Mouse (Mus musculus): ENCODE measurements around the gene Maml2.

The Maml2 gene

DNA sequence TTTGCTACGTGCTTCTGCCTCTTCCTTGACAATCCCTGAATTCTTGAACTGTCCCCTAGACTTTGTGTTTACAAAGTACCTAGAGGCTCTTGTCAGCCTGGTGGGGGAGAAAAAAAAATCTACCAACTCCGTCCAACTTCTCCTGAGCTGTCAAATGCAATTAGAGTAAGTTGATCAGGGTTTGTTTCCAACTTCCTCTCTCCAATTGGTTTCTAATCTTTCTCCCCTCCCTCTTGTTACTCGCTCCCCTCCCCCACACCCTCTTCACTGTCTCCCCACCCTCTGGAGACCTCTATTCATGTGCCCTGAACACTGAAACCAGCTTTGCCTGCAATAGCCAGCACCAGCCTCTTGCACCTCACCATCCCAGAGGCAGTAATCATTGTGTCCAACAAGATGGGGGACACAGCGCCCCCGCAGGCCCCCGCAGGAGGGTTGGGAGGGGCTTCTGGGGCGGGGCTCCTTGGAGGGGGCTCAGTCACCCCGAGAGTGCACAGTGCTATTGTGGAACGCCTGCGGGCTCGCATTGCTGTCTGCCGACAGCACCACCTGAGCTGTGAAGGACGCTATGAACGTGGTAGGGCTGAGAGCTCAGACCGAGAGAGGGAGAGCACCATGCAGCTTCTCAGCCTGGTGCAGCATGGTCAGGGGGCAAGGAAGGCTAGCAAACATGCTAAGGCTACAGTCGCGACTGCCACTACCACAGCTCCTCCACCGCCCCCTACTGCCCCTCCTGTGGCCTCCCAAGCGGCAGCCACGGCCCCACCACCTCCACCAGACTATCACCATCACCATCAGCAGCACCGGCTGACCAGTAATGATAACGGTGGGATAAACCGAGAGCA, at the start of gene Maml2:
TSS of gene Maml2 (plus strand) at position 290 of the 845 bp plus-strand sequence.
- peak; percentile 92 for DNase-seq (ENCODE audit: inconsistent ontology term)

DNA sequence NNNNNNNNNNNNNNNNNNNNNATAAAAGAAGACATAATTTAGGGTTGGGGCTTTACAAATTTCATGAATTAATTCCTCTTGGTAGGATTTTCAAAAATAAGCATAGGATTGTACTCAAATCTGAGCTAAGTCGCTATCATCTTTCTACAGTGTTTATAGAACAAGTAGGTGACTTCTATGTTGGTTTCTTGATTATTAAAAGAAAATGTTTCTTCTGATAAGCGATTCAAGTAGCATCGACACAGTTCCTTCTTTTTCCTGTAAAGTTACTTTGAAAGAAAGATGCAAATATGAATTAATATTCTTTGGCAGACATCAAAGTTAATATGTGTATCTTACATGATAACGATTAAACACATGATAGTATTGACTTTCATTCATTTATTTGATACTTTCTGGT, 49.7 kb upstream of the Maml2 start:
- no peak for DNase-seq (ENCODE audit: inconsistent ontology term)

DNA sequence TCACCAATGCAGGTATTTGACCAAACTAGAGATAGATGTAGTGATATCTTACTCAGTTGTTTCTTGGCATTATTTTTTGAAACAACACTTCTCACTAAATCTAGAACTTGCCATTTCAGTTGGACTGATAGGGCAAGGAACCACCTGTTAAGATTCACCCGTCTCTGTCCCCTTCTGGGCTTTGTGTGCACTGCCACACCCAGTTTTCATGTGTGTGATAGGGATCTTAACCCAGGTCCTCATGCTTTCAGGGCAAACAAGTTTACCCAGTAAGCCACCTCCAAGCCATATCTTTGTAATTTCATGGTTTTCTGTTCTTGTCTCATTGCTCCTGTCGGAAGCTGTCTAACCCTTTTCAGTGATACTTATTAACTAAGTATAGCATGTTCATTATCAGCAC, 46.5 kb upstream of the Maml2 start:
- DNase-seq (ENCODE audit: inconsistent ontology term): no peak

DNA sequence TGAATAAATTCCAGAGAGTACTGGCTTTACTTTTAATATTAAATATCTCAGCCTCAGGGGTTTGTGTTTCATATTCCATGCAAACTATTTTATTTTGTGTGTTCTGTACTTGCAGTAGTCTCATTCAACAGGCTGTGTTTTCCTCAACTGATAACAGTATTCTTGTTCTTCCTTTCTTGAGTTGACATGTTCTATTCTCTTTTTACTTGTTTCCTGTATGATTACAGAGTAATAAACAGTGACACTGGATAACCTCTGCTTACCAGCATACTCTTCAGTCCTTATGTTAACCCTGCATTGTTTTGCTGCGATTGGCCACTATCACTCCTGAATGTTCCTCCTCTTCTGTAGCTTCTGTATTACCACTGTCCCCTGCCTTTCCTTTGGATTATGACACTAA, 41.0 kb upstream of the Maml2 start:
- no peak for DNase-seq (ENCODE audit: inconsistent ontology term)

DNA sequence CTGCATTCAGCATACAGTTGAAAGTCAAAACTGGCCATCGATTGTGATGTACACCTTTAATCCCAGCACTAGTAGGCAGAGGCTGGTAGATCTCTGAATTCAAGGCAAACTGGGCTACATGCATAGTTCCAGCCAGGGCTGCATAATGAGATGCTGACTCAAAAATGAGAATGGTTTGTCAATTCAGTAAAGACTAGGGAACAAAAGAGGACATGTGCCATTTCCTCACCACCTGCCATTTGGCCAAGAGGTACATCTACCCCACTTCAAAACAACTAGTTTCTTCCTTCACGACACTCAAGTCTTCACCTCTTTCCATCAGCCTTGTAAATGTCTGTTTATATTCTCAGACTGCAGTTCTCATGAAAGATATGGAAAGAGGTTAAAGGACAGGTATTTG, 39.6 kb upstream of the Maml2 start:
- no peak for DNase-seq (ENCODE audit: inconsistent ontology term)

DNA sequence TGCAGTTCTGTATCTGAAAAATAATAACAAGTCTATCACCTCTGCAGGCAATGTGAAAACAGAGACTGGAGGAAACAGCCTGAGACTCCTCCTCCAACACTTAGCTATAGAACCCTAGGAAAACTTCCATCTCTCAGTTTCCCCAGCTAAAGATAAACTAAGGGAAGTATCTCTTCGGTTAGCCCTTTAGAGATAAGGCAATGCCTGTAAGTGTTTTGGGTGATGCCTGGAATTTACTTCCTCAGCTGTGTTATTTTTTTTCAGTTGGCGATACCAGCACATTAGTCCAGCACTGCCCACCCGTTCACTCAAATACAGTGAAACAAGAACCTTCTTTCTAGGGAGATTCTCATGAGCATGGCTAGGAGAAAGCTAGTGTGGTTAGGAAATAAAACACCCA, 36.8 kb upstream of the Maml2 start:
- DNase-seq (ENCODE audit: inconsistent ontology term): no peak

DNA sequence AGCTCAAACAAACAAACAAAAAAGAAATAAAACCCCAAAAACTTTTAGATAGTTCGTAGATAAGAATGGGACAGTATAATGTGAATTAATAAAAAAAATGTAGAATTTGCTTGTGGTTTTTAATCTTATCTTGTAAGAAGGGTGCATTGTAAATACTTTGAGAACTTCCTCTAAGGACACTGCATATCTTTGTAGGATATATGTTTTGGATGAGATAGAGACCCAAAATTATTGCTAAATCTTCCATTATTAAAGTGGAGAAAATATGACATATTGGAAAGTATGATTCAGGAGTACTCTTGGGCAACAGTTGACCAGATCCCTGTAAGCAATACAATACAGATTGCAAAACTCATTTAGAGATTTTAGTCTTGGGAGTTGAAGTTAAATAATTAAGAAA, 24.5 kb upstream of the Maml2 start:
- no peak for DNase-seq (ENCODE audit: inconsistent ontology term)

DNA sequence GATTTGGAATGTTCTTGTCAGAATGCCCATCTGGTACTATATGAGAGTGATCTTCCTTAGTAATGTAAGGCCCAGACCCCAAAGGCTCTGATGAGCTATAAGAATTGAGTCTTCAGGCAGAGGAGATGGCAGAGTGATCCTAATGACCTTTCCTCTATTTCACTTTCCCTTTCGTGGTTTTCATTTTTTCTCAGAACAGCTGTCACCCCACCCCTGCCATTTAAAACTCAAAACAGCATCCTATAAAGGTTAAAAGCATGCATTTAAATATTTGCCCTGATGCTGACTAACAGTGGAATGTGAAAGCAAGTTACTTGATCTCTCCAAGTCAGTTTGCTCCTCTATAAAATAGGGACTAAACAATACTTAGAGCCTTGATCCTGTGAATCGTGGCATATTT, 10.3 kb upstream of the Maml2 start:
- no peak for DNase-seq (ENCODE audit: inconsistent ontology term)

DNA sequence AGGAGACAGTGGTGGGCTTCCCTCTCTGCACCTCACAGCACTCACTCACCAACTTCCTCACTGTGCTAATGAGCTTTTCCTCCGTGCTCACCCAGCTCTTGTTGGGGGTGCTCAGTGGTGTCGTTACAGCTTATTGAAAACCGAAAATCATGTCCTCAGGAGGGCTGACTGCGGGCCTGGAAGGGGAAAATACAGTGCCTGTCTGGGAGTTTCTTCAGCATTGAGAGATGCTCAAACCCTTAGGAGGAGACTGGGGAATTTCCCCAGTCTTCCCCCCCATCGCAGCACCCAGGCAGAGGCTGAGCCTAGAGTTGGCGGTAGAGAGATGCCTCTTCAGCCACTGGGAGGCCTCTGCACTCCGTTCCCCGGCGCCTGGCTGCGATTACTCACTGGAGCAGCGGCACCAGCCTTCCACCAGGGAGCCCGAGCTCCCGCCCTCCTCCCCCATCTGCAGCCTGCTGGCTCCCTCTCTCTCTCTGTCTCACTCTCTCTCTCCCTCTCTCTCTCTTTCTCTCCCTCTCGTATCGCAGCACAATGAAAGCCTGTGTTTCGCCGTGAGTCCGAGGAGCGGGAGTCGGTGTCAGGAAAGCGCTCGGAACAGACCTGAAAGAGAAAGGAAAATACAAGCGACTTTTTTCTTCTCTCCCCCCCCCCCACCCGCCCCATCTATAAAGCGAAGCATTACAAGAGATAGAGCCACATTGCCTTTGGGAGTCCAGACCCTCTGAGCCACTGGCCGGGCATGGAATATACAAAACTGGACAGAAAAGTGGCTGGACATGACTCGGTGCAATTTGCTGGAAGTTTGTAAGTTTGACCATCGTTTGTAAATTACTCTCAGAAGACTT, 1.3 kb upstream of the Maml2 start:
- DNase-seq (ENCODE audit: inconsistent ontology term): peak; percentile 96

DNA sequence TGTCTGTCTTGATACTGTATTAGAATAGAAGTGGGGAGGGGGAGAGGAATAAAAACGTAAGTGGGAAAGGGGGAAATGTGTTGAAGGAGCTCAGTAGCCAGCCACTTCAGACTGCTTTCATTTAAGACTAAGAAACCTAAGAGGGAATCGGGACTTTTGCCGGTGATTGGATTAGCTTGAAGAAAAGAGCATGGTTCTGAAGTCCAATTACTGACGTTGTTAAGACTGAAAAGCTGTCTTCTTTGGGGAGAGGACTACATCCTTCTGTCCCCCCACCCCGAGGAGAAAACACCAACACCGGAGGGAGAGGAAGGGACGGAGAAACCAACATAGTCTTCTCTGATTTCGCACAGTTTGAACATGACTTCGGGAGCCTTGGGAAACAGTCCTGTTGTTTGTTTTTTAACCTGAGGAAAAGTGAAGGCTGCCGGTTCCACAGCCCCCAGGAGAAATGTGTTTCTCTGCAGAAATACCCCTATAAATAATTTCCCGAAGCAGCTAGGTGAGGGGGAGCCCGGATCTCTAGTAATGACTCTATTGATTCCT, 562 bp upstream of the Maml2 start:
- DNase-seq (ENCODE audit: inconsistent ontology term): no peak

DNA sequence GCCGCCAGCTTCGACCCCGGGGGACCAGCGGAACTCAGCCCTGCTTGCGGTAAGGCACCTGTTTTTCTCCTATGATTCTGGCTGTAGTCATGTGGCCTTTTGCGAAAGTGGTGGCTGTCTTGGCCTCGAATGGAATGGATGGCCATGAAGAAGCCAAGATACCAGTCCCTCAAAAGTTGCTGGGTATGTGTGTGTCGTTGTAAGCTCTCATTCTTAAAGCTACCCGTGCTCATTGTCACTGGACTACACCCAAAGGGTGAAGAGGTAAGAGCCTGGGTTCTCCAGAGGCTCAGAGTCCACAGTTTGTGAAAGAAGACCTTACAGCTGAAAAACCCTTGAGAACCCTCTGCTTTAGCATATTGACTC, 739 bp downstream of the Maml2 start:
- peak; percentile 36 for DNase-seq (ENCODE audit: inconsistent ontology term)

DNA sequence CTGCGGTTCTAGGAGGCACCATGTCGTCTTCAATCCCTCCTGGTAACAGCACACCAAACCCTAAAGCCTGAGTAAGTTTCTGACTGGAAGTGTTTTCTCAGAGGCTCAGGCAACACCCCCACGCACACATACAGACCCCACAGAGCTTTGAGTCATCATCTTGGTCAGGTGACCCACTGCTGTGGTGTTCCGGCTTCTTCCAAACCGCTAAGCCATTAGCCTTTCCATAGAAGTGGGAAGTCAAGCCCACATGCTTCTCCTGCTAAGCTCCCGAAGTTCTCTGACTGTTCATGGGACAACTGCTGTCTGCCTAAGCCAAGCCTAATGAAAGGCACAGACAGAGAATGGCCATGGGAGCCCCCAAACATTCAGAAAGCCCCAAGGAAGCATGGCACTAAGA, 1.4 kb downstream of the Maml2 start:
- peak; percentile 58 for DNase-seq (ENCODE audit: inconsistent ontology term)

DNA sequence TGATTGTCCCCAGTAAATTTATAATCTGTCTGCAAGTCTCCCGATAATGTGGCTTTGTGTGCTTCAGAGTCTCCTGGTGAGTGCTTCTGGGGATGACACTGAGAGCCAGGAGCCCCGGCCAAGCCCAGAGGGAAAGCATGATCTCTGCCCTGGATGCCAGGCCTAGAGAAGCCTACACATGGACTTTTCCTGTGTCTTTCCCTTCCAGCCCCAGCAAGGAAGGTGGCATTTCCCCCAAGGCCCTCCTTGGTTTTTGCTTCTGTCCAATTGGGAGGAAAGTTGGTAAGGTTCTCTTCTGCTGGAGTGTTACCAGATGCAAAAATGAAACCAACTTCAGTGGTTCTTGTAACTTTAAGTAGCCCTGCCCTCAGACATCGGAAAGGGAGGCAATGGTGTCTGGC, 2.3 kb downstream of the Maml2 start:
- peak; percentile 58 for DNase-seq (ENCODE audit: inconsistent ontology term)

DNA sequence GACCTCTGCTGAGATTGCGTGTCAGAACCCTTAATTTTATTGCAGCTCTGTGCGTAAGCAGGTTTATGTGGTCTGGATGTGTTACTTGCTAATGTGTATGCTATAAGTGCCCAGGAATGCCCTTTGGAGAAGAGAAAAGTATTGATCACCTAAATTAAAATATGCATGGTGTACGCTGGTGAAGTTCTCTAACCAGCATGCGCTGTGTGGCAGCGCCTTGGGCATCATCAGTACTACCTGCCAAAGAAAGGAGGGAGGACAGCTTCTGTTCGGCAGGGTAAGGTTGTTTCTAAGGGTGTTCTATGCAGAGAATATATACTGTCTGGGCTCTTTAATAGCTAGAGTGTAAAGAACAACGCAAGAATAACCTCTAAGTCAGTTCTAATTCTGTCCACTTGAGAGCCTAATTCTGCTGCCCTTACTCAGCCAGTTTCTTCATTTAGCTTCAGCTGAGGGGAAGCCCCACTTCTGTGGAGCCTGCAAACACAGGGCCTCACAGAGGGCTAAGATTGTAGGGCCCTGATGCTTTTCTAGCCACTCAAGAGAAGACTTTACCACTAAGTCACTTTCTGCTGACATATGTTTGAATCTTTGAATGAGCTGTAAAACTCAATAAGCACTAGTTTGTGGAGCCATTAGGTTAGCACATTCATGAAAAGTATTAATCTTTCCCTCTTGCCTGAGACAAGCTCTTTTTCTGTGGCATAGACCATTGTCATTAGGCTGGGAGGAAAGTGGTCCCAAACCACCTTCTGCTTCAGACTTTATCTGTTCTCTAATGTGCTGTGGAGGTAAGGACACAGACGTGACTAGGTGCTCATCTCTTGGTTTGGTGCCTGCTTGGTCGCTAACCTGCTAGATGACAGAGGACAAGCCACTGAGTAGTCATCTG, 3.4 kb downstream of the Maml2 start:
- DNase-seq (ENCODE audit: inconsistent ontology term): peak; percentile 40

DNA sequence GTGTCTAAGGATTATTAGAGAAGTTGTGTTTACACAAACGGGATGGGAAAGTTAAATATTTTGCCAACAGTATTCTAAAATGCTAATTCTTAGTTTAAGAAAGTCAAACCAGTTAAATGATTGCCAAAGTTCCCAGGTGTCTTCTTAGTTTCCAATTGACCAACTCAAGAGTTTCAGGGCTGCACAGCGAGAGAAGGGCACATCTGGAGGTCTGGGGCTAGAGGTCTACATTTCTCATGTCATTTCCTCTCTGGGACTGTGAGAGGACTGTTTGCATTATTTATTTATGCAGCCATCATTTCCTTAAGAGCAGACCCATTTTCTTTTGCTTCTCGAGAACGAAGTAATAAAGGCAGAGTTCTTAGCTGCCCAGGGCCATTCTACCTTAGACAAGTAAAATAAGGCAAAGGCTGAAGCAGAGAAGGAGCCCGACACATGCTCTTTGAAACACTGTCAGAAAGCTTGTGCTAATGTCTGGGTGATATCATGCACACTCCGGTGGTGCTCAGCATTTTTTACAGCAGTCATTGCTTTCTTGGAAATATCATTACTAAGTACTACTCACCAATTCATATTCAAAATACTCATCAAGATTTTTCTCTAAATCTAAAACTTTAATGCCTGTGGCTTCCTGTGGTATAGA, 4.5 kb downstream of the Maml2 start:
- no peak for DNase-seq (ENCODE audit: inconsistent ontology term)

DNA sequence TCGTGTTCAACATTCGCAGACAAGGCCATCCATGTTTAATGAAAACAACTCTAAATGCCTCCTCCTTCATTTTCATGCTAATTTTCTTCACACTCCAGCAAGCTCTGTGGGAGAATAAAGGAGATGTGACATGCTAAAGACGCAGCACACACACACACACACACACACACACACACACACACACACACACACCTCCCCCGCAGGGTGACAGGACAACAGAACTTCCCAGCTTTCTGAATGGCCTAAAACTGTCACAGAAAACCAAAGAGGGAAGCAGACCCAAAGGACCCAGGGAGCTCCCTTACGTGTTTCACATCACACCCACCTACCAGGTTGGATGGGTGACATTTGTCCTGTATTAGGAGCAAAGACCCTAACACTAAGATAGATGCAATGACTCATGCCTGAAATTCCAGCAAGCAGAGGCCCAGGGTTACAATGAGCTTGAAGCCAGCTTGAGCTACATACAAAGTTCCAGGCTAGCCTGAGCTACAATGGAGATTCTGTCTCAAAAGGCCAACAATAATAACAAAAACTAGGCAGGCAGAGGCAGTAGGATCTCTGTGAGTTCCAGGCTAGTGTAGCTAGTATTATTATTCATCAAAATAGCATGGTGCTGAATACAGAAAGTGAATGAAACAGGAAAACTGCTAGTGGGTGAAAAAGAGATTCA, 5.5 kb downstream of the Maml2 start:
- no peak for DNase-seq (ENCODE audit: inconsistent ontology term)

DNA sequence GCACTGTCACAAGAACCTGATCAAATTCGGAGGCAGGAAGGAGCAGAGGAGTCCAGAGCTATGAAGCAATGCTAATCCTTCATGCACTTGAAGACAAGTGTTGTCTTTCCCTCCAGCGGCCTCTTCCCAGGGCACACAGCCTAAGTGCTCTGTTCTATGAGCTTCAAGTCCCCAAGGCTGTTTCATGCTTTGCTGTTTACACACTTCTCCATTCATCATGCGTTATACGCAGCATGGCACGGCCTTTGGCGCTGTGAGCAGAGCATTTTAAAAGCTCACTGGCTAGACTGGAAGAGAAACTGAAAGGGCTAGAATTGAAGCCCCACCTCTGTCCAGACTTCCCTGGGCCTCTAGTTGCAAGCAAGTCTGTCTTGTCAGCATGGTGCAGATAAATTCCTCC, 6.2 kb downstream of the Maml2 start:
- DNase-seq (ENCODE audit: inconsistent ontology term): peak; percentile 41

DNA sequence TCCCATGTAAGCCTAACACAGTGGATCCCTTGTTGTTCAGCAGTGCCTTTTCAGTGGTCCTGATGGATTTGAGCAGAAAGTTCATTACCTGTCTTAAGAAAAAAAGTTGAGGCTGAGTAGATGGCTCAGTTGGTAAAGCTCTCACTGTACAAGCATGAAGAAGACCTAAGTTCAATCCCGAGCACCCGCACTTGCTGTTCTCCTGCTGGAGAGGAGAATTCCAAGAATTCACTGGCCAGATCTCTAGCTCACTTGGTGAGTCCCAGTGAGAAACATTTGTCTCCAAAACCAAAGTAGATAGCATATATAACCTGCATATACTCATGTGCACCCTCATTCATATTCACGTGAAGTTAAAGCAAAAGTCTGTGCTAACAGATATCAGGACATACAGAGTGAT, 8.7 kb downstream of the Maml2 start:
- no peak for DNase-seq (ENCODE audit: inconsistent ontology term)

DNA sequence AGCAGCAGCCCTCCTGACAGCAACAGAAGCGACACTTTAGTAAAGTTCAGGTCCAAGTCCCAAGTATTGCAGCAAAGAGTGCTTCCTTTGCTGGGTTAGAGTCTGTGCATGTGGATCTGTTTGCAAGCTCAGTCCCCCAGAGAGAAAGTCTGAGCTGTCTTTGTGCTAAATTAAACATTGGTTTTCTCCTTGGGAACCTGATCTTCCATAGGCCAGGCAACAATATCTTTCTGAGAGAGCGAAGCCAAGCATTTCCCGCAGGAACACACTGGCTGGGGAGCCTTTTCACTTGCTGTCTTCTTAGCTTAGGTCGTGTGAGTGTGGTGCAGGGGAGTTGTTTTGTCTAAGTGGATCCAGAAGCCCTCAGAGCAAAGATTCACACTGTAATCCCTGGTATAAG, 9.5 kb downstream of the Maml2 start:
- no peak for DNase-seq (ENCODE audit: inconsistent ontology term)

DNA sequence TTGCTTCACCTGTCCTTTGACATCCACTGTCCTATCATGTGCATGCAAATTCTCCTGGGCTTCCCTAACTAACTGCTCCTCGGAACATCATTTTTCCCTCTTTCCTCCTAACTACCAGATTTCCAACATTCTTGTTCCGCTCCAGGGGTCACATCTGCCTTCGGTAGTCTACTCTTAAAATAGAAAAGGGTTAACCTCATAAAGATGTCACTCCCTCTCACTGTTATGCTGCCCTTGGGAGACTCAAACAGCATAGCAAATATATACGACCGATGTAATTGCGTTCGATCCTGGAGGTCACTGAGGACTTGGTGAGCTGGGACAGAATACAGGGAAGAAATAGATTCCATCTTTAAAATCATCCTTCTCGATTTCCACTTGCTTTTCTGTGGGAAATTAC, 11.0 kb downstream of the Maml2 start:
- no peak for DNase-seq (ENCODE audit: inconsistent ontology term)

DNA sequence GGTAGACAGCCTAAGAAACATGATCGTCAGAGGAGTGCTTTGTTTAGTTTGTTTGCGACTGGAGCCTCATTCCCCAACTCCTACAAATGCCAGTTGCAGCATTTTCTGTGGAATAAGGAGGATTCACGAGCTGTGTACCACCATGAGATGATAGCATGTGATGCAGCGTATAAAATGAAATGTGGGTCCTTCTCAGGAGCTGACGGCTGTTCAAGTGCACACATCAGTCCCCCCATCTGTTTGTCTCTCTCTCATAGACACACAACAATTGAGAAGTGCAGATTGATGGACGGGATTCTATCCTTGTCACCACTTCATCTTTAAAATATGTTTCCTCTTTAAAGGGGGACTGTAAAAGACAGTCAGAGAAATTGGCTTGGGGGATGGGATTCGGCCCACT, 12.1 kb downstream of the Maml2 start:
- no peak for DNase-seq (ENCODE audit: inconsistent ontology term)
